Mouse (Mus musculus) forebrain, postnatal 0 days (tissue): ENCODE measurements around the gene Ift81. TPM values are rescaled to one million over a fixed set of nuclear protein-coding genes. Genes with fewer than 3 reads are reported as not detected.

ENCODE experiments used
- ATAC-seq: fragments of 200-750 bp; cut with Nextera tagmentation; 2 replicates; pipeline ENCODE4 v1.8.0; 2017; ENCODE audit warnings: mild to moderate bottlenecking, moderate library complexity
- DNase-seq: peaks from one replicate; pipeline ENCODE4 v3.0.0-alpha.2; 2015
- H3K27ac ChIP-seq: fragments of 300-500 bp; sonication (generic); 2 replicates; pipeline ENCODE4 v1.5.1; 2014; ENCODE audit warnings: low read depth, mild to moderate bottlenecking, antibody characterized with exemption, low read length, moderate library complexity, mixed read lengths
- H3K27me3 ChIP-seq: fragments of 300-500 bp; sonication (generic); 2 replicates; pipeline ENCODE4 v1.6.1; 2014; ENCODE audit warnings: mild to moderate bottlenecking, low read length, mixed read lengths; ENCODE audit not compliant: insufficient read depth
- H3K36me3 ChIP-seq: fragments of 300-500 bp; sonication (generic); 2 replicates; pipeline ENCODE4 v1.6.1; 2014; ENCODE audit warnings: mild to moderate bottlenecking, moderate library complexity; ENCODE audit not compliant: insufficient read depth
- H3K4me1 ChIP-seq: fragments of 300-500 bp; sonication (generic); 2 replicates; pipeline ENCODE4 v1.6.1; 2014; ENCODE audit warnings: antibody characterized with exemption; ENCODE audit not compliant: insufficient read depth
- H3K4me2 ChIP-seq: fragments of 300-500 bp; sonication (generic); 2 replicates; pipeline ENCODE4 v1.6.1; 2014; ENCODE audit warnings: low read depth, mild to moderate bottlenecking, moderate library complexity
- H3K4me3 ChIP-seq: fragments of 300-500 bp; sonication (generic); 2 replicates; pipeline ENCODE4 v1.5.1; 2014; ENCODE audit warnings: low read depth, low read length, mixed read lengths
- H3K9ac ChIP-seq: fragments of 300-500 bp; sonication (generic); 2 replicates; pipeline ENCODE4 v1.6.1; 2014; ENCODE audit warnings: mild to moderate bottlenecking
- H3K9me3 ChIP-seq: fragments of 300-500 bp; sonication (generic); 2 replicates; pipeline ENCODE4 v1.6.1; 2016; ENCODE audit warnings: low read length
- CTCF ChIP-seq: sonication (generic); IDR thresholded peaks from 2 replicates; pipeline ENCODE4 v1.5.1; 2016; ENCODE audit warnings: antibody characterized with exemption, control low read depth, low read depth
- WGBS: fragments of 180-500 bp; shearing (Covaris S2); extraction: QIAGEN DNeasy Blood & Tissue Kit; methylation state at CpG from one replicate; pipeline ENCODE4 v1.1.7; 2014; 5-methylcytosine and 5-hydroxymethylcytosine counted together
- polyA plus RNA-seq: library from polyadenylated mRNA; unstranded; fragments of >200 nt; fragmentation: Nextera tagmentation; extraction: Ambion mirVana; gene quantifications from 2 replicates; pipeline ENCODE4 v1.2.1, GENCODE M21; 2015
- total RNA-seq: library from RNA; depleted of rRNA; stranded (reverse); fragments of >200 nt; gene quantifications from 2 replicates; pipeline ENCODE4 v1.2.3, GENCODE M21; 2014

The Ift81 gene
- total and polyA plus RNA-seq, 2 experiments from 2014 or later = 48.1 to 67.0 TPM

GRCm38 (mm10) chr5:122538077-122538476 lies 76.2 kb downstream of the Ift81 start:
- H3K27ac ChIP-seq = no peak overlapping the region
- no peaks in the 10 kb centered on the region for H3K27me3 ChIP-seq
- WGBS = 88% methylated on average over 11 of the region's 11 CpGs

GRCm38 (mm10) chr5:122537654-122538053 lies 76.7 kb downstream of the Ift81 start:
- H3K4me1 ChIP-seq = no peaks in the 10 kb centered on the region
- no peaks in the 10 kb centered on the region for H3K27me3 ChIP-seq
- 96% methylated on average over 5 of the region's 5 CpGs for WGBS
- no peak overlapping the region for H3K4me3 ChIP-seq
- H3K9me3 ChIP-seq = no peaks in the 10 kb centered on the region
- TF ChIP-seq CTCF = no peak
- H3K27ac ChIP-seq = no peak overlapping the region
- 0 out of 2 replicates have a peak, but pooled peaks cover 4% of the 10 kb centered on the region for H3K36me3 ChIP-seq
- DNase-seq = no peak
- H3K4me2 ChIP-seq = no peak overlapping the region
- no peak overlapping the region for H3K9ac ChIP-seq
- ATAC-seq = no peak

More at GRCm38 (mm10) chr5:122538077-122538476, 76.2 kb downstream of the Ift81 start:
- no peak for TF ChIP-seq CTCF
- DNase-seq (no peak), ATAC-seq (no peak)
- Histone ChIP-seq H3K9me3 (no peaks in the 10 kb centered on the region), H3K4me1 (no peaks in the 10 kb centered on the region), H3K4me2 (no peak overlapping the region), H3K4me3 (no peak overlapping the region), H3K36me3 (0 out of 2 replicates have a peak, but pooled peaks cover 4% of the 10 kb centered on the region), H3K9ac (no peak overlapping the region)

DNA sequence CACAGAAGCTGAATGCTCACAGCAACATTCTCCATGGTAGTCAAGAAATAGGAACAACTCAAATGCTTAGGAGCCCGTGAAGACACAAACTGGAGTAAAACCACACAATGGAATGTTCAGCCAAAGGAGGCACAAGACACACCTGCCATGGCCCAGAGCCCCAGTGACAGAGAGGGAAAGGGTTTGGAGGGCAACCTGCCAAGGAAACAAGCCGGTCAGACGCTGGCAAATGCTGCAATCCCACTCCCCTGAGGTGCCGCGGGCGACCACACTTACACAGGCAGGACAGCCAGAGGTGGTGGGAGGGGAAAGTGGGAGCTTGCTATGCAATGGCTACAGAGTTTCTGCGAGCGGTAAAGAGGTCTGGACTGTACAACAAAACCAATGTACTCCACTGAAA lies 80.4 kb downstream of the Ift81 start:
- TF ChIP-seq CTCF = no peak
- Histone ChIP-seq H3K4me1 (no peaks in the 10 kb centered on the region), H3K4me3 (no peak overlapping the region), H3K27me3 (no peaks in the 10 kb centered on the region), H3K27ac (no peak overlapping the region), H3K9me3 (no peaks in the 10 kb centered on the region), H3K4me2 (no peak overlapping the region), H3K36me3 (no peaks in the 10 kb centered on the region), H3K9ac (no peak overlapping the region)
- DNase-seq (no peak), ATAC-seq (no peak)
- 65% methylated on average over 8 of the region's 8 CpGs for WGBS

DNA sequence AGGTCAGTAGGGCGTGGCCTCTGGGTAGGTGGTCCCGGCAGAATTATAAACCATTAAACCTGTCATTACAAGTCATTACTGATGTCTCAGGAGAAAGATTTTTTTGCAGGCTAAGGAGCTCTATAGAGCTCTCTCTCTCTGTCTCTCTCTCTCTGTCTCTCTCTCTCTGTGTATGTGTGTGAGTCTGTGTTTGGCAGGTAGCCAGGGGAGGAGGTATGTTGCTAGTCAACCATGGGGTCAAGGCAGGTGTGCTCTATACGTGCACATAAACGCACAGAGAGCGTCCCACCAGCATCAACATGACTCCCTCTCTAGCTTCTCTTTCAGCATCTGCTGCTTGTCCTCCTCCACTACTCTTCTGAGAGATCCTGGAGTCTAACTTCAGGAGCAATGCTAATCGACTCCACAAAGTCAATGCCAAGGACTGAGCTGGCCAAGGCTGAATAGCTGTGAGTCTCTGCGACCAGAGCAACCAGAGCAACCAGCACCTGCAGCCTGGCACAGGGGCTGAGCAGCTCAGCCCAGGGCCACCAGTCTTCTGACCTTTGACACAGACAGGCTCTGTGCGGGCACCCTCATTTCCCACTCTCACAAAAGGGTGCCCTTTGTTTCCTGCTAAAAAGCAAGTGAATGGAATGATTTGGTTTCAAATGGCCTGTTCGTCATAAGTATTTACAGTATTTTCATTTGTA lies 84.3 kb downstream of the Ift81 start:
- no peak for DNase-seq
- TF ChIP-seq CTCF = no peak
- no peak for ATAC-seq
- Histone ChIP-seq H3K27me3 (no peaks in the 10 kb centered on the region), H3K4me2 (no peak overlapping the region), H3K4me3 (no peak overlapping the region), H3K9ac (no peak overlapping the region), H3K9me3 (no peaks in the 10 kb centered on the region), H3K27ac (no peak overlapping the region), H3K36me3 (no peaks in the 10 kb centered on the region), H3K4me1 (no peaks in the 10 kb centered on the region)
- WGBS = 73% methylated on average over 9 of the region's 9 CpGs

DNA sequence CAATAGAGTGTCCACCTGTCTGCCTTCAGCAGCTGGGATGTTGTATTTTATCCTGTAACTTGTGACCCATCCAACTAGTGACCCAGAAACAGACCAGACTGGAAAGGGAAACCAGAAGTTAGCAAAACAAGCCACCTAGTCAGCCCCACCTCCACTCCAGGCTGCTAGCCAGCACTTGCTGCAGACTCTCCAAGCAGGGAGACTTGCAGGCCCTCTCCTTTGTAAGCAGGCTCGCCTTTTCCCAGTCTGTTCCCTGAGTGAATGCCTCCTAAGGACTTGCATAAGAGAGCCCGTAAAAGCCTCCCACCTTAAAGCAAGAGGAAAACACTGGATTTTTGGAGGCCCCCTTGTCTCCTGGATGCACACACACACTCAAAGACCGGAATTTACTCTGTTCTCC lies 85.0 kb downstream of the Ift81 start:
- Histone ChIP-seq H3K4me3 (no peak overlapping the region), H3K27me3 (no peaks in the 10 kb centered on the region), H3K27ac (no peak overlapping the region), H3K9ac (no peak overlapping the region), H3K9me3 (no peaks in the 10 kb centered on the region), H3K4me1 (no peaks in the 10 kb centered on the region), H3K36me3 (no peaks in the 10 kb centered on the region), H3K4me2 (no peak overlapping the region)
- WGBS = 47% methylated on average over 3 of the region's 3 CpGs
- TF ChIP-seq CTCF = no peak
- no peak for DNase-seq
- no peak for ATAC-seq

GRCm38 (mm10) chr5:122528591-122528990 lies 85.7 kb downstream of the Ift81 start:
- TF ChIP-seq CTCF = no peak
- WGBS = 72% methylated on average over 3 of the region's 3 CpGs
- no peaks in the 10 kb centered on the region for H3K4me1 ChIP-seq
- H3K4me2 ChIP-seq = no peak overlapping the region
- no peak for DNase-seq
- no peak overlapping the region for H3K4me3 ChIP-seq
- H3K36me3 ChIP-seq = no peaks in the 10 kb centered on the region
- no peak for ATAC-seq
- H3K27ac ChIP-seq = no peak overlapping the region
- H3K27me3 ChIP-seq = no peaks in the 10 kb centered on the region
- no peaks in the 10 kb centered on the region for H3K9me3 ChIP-seq
- no peak overlapping the region for H3K9ac ChIP-seq

- 56% methylated on average over 11 of the region's 11 CpGs for WGBS
- no peak overlapping the region for H3K27ac ChIP-seq
- no peak for ATAC-seq
Measured at GRCm38 (mm10) chr5:122527761-122528160, 86.6 kb downstream of the Ift81 start.

More at GRCm38 (mm10) chr5:122527761-122528160, 86.6 kb downstream of the Ift81 start:
- no peak for TF ChIP-seq CTCF
- Histone ChIP-seq H3K9ac (no peak overlapping the region), H3K9me3 (no peaks in the 10 kb centered on the region), H3K4me2 (no peak overlapping the region), H3K27me3 (no peaks in the 10 kb centered on the region), H3K4me3 (no peak overlapping the region), H3K36me3 (no peaks in the 10 kb centered on the region), H3K4me1 (no peaks in the 10 kb centered on the region)
- DNase-seq = no peak
